Mouse (Mus musculus) stomach, postnatal 0 days (tissue): ENCODE measurements around the gene Sash3.

Experiments
- CTCF ChIP-seq: IDR thresholded peaks from 2 replicates; pipeline ENCODE4 v1.5.1; 2016; ENCODE audit warnings: antibody characterized with exemption, low read depth, mild to moderate bottlenecking, moderate library complexity
- EP300 ChIP-seq: optimal IDR thresholded peaks from 2 replicates; pipeline ENCODE3; 2016; ENCODE audit warnings: antibody characterized with exemption

DNA sequence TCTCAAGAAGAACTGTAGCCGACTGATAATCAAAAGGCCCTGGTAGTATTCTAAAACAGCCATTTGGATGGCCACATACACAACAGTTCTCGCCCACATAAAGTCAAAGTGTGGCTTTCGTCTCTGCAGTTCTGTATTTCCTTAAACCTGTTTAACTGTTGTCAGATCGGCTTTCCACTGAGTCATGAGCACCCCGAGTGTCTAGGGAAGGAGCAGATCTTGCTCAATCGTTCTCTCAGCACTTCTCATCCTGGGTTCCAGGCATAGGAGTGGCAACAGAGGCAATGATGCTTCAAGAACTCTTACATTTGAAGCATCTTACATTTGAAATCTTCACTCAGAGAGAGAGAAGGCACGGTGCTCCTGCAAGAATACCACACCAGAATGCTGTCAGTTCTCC is 55.7 kb downstream of the Sash3 start:
- TF ChIP-seq CTCF (no peak), EP300 (no peak)
